Mouse (Mus musculus): ENCODE measurements around the gene Tmem72. TPM values are rescaled to one million over a fixed set of nuclear protein-coding genes. Genes with fewer than 3 reads are reported as not detected.

The Tmem72 gene
- polyA plus RNA-seq, 1 experiment from 2014 or later: 23.5 TPM

DNA sequence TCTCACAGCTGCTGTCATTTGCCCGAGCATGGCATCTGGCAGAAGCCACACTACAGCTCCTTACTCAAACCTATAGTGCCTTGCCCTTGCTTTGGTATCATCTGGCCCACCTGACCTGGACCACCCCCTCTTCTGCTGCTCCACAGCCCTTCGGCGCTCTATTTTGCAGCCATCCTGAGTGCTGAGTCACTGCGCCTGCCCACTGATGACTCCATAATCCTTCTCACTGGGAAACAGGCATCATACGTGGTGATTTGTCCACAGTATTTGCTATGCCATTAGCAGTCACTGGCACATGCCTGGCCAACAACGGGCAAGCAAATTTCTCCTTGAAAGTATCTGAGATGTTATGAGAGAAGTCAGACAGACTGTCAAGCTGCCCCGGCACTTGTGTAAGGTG is 66.9 kb downstream of the Tmem72 start:
- ATAC-seq (replicated peaks; ENCODE audit: low FRiP score, low read depth): no peak
- no peaks in the 10 kb centered on the region for H3K36me3 ChIP-seq (ENCODE audit: insufficient read depth, low read length)
- no peak for TF ChIP-seq CTCF (IDR thresholded peaks at IDR 0.05; ENCODE audit: low read depth)
- H3K4me1 ChIP-seq (replicated peaks; ENCODE audit: insufficient read depth, low read length): peaks cover 11% of the 10 kb centered on the region; the same call in 1 of the 2 replicates
- DNase-seq (ENCODE audit: low spot score): no peak
- H3K4me3 ChIP-seq (replicated peaks; ENCODE audit: low read depth, low read length): no peak overlapping the region
- WGBS: 85% methylated on average over 7 of the region's 7 CpGs
- H3K9ac ChIP-seq (ENCODE audit: low read depth, low read length): 0 out of 2 replicates have a peak overlapping the region, but pooled peaks have one; percentile 8
- H3K27me3 ChIP-seq (ENCODE audit: insufficient read depth, low read length): no peaks in the 10 kb centered on the region
- peak overlapping the region; percentile 31; the same call in 1 of the 2 replicates for H3K27ac ChIP-seq
- no peak overlapping the region for H3K4me2 ChIP-seq (ENCODE audit: low read length)
- no peaks in the 10 kb centered on the region for H3K9me3 ChIP-seq (replicated peaks; ENCODE audit: low read length)

DNA sequence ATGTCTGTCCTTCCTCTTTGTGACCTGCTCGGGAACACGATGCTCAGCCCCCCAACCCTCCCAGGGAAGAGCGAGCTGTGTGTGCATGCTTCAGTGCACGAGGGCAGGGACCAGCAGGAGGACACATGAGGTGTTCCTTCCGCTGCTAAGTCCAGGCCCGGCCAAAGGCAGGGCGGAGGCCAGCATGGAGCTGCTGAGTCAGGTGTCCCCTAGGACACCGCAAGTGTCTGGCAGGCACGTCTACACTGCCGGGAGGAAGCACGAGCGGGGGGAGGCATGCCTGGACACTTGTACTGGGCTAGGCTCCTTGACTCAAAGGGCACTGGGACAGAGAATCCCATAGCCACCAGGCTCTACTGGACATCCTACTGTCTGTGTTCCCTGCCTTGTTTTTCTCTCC is 69.0 kb downstream of the Tmem72 start:
- DNase-seq (ENCODE audit: low spot score) (peak; percentile 39), ATAC-seq (replicated peaks; ENCODE audit: low FRiP score, low read depth) (peak; percentile 90)
- WGBS: 43% methylated on average over 12 of the region's 12 CpGs
- Histone ChIP-seq H3K4me2 (ENCODE audit: low read length) (no peak overlapping the region), H3K9me3 (replicated peaks; ENCODE audit: low read length) (no peaks in the 10 kb centered on the region), H3K27ac (0 out of 2 replicates have a peak overlapping the region, but pooled peaks have one; percentile 5), H3K4me1 (replicated peaks; ENCODE audit: insufficient read depth, low read length) (peaks cover 11% of the 10 kb centered on the region; the same call in 1 of the 2 replicates), H3K36me3 (ENCODE audit: insufficient read depth, low read length) (no peaks in the 10 kb centered on the region), H3K9ac (ENCODE audit: low read depth, low read length) (no peak overlapping the region), H3K4me3 (replicated peaks; ENCODE audit: low read depth, low read length) (no peak overlapping the region), H3K27me3 (ENCODE audit: insufficient read depth, low read length) (no peaks in the 10 kb centered on the region)
- no peak for TF ChIP-seq CTCF (IDR thresholded peaks at IDR 0.05; ENCODE audit: low read depth)

DNA sequence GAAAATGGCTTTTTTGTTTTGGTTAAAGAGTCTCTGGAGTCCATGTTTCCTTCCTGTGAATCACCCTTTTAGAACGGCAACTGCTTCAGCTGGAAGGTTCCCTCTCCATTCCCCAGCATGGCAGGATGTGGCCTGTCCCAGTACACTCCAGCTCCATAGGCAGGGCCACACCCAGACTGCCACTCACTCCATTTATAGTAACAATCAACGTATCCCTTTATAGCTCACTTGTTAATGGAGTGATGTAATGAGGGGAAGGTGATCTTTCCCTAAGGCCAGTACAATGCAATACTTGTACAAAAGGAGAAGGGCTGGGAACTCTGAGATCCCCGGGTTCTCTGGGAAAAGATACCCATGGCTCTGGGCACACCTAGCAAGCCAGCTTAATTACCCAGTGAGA is 72.4 kb downstream of the Tmem72 start:
- peak; percentile 31 for DNase-seq (ENCODE audit: low spot score)
- 0 out of 2 replicates have a peak, but pooled peaks cover 4% of the 10 kb centered on the region for H3K4me1 ChIP-seq (replicated peaks; ENCODE audit: insufficient read depth, low read length)
- no peak for ATAC-seq (replicated peaks; ENCODE audit: low FRiP score, low read depth)
- TF ChIP-seq CTCF (IDR thresholded peaks at IDR 0.05; ENCODE audit: low read depth): no peak
- H3K27ac ChIP-seq: no peak overlapping the region
- no peak overlapping the region for H3K4me2 ChIP-seq (ENCODE audit: low read length)
- no peak overlapping the region for H3K4me3 ChIP-seq (replicated peaks; ENCODE audit: low read depth, low read length)
- 45% methylated on average over 3 of the region's 3 CpGs for WGBS
- H3K27me3 ChIP-seq (ENCODE audit: insufficient read depth, low read length): no peaks in the 10 kb centered on the region
- H3K9me3 ChIP-seq (replicated peaks; ENCODE audit: low read length): no peaks in the 10 kb centered on the region
- H3K9ac ChIP-seq (ENCODE audit: low read depth, low read length): no peak overlapping the region
- no peaks in the 10 kb centered on the region for H3K36me3 ChIP-seq (ENCODE audit: insufficient read depth, low read length)

DNA sequence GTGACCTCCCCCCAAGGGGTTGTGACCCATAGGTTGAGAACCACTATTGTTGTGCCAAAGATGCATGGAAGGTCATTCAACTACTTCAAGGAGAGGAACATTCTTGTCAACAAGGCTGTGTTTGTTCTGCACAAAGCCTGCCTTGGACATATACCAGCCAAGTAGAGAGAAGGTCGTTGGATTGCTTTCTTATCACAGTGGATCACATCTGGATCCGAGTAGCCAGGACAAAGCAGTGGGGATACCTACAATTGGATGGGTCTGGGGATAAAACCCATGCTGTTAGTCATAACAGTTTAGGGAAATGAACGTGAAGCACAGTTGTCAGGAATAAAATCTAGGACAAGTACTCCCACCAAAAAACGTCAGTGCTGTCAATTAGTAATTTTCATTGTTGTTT is 72.8 kb downstream of the Tmem72 start:
- Histone ChIP-seq H3K4me2 (ENCODE audit: low read length) (no peak overlapping the region), H3K9me3 (replicated peaks; ENCODE audit: low read length) (no peaks in the 10 kb centered on the region), H3K4me3 (replicated peaks; ENCODE audit: low read depth, low read length) (no peak overlapping the region), H3K4me1 (replicated peaks; ENCODE audit: insufficient read depth, low read length) (0 out of 2 replicates have a peak, but pooled peaks cover 4% of the 10 kb centered on the region), H3K27ac (no peak overlapping the region), H3K27me3 (ENCODE audit: insufficient read depth, low read length) (no peaks in the 10 kb centered on the region), H3K9ac (ENCODE audit: low read depth, low read length) (no peak overlapping the region), H3K36me3 (ENCODE audit: insufficient read depth, low read length) (no peaks in the 10 kb centered on the region)
- ATAC-seq (replicated peaks; ENCODE audit: low FRiP score, low read depth): no peak
- no peak for TF ChIP-seq CTCF (IDR thresholded peaks at IDR 0.05; ENCODE audit: low read depth)
- 61% methylated on average over 4 of the region's 4 CpGs for WGBS
- DNase-seq (ENCODE audit: low spot score): no peak

DNA sequence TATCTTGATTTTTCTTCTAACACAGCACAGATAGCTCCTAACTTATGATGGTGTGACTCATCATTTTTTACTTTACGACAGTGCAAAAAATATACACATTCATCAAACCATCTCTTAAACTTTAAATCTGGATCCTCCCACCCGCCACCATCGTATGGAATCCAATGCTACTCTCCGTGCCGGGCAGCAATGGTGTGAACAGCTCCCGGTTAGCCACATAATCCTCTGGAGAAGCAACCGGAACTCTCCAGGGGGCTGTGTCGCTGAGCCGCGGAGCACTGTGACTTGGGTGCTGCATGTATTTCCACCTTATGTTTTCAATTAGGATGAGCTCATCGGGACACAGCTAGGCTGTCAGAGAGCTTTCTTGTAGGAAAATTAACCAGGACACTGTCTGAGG is 73.8 kb downstream of the Tmem72 start:
- Histone ChIP-seq H3K9ac (ENCODE audit: low read depth, low read length) (no peak overlapping the region), H3K27ac (no peak overlapping the region), H3K9me3 (replicated peaks; ENCODE audit: low read length) (no peaks in the 10 kb centered on the region), H3K27me3 (ENCODE audit: insufficient read depth, low read length) (no peaks in the 10 kb centered on the region), H3K4me2 (ENCODE audit: low read length) (no peak overlapping the region), H3K36me3 (ENCODE audit: insufficient read depth, low read length) (no peaks in the 10 kb centered on the region), H3K4me3 (replicated peaks; ENCODE audit: low read depth, low read length) (no peak overlapping the region), H3K4me1 (replicated peaks; ENCODE audit: insufficient read depth, low read length) (0 out of 2 replicates have a peak, but pooled peaks cover 4% of the 10 kb centered on the region)
- no peak for DNase-seq (ENCODE audit: low spot score)
- 77% methylated on average over 11 of the region's 11 CpGs for WGBS
- no peak for ATAC-seq (replicated peaks; ENCODE audit: low FRiP score, low read depth)
- TF ChIP-seq CTCF (IDR thresholded peaks at IDR 0.05; ENCODE audit: low read depth): no peak

DNA sequence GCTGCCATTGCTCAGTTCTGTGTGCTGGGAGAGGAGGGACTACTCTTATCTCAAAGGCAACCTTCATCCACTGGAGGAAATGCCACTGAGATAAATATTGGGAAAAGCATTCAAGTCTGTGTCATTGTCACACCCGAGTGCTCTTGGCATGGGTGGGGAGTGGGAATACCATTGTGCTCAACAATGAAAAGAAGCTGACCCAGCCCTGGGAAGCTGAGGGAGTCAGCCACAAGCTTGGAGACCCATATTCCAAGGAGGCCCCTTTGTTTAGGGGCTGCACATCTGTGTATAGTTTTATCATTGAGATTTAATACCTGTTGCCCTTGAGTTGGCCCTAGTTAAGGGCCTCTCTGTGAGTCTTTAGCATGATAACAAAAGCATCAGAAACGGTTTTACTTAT is 77.0 kb downstream of the Tmem72 start:
- no peak overlapping the region for H3K4me3 ChIP-seq (replicated peaks; ENCODE audit: low read depth, low read length)
- TF ChIP-seq CTCF (IDR thresholded peaks at IDR 0.05; ENCODE audit: low read depth): no peak
- DNase-seq (ENCODE audit: low spot score) (no peak), ATAC-seq (replicated peaks; ENCODE audit: low FRiP score, low read depth) (no peak)
- H3K27ac ChIP-seq: no peak overlapping the region
- no peak overlapping the region for H3K4me2 ChIP-seq (ENCODE audit: low read length)
- no peaks in the 10 kb centered on the region for H3K9me3 ChIP-seq (replicated peaks; ENCODE audit: low read length)
- 73% methylated on average over 2 of the region's 2 CpGs for WGBS
- H3K4me1 ChIP-seq (replicated peaks; ENCODE audit: insufficient read depth, low read length): no peaks in the 10 kb centered on the region
- H3K27me3 ChIP-seq (ENCODE audit: insufficient read depth, low read length): no peaks in the 10 kb centered on the region
- H3K9ac ChIP-seq (ENCODE audit: low read depth, low read length): no peak overlapping the region
- H3K36me3 ChIP-seq (ENCODE audit: insufficient read depth, low read length): no peaks in the 10 kb centered on the region

DNA sequence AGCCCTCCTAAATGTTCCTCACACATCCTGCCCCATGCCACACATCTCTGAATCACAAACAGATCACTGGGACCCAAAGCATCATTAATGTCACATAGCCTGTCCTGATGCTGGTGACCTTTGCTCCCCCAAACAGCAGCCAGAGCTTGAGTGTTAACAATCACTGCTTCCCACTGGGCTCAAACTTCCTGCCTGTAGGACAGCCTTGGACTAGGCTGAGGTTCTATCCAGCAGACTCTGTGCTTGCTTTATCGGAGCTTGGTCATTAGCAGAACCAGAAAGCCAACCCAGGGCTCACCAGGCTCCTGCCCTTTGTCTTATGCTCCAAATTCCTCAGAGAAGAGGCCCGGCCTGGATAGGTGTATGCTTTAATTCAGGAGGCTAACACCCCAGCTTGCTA is 77.8 kb downstream of the Tmem72 start:
- no peak overlapping the region for H3K27ac ChIP-seq
- H3K27me3 ChIP-seq (ENCODE audit: insufficient read depth, low read length): no peaks in the 10 kb centered on the region
- no peak for TF ChIP-seq CTCF (IDR thresholded peaks at IDR 0.05; ENCODE audit: low read depth)
- no peaks in the 10 kb centered on the region for H3K4me1 ChIP-seq (replicated peaks; ENCODE audit: insufficient read depth, low read length)
- no peak overlapping the region for H3K9ac ChIP-seq (ENCODE audit: low read depth, low read length)
- no peak overlapping the region for H3K4me2 ChIP-seq (ENCODE audit: low read length)
- H3K36me3 ChIP-seq (ENCODE audit: insufficient read depth, low read length): no peaks in the 10 kb centered on the region
- no peak overlapping the region for H3K4me3 ChIP-seq (replicated peaks; ENCODE audit: low read depth, low read length)
- H3K9me3 ChIP-seq (replicated peaks; ENCODE audit: low read length): no peaks in the 10 kb centered on the region
- DNase-seq (ENCODE audit: low spot score) (no peak), ATAC-seq (replicated peaks; ENCODE audit: low FRiP score, low read depth) (no peak)
- 79% methylated on average over 2 of the region's 2 CpGs for WGBS
